Mouse (Mus musculus) spleen, adult 10 weeks (tissue): Measurements from ENCODE around the gene Slc45a1. TPM values are rescaled to one million over a fixed set of nuclear protein-coding genes. Genes with fewer than 3 reads are reported as not detected.

ENCODE experiments used
- polyA plus RNA-seq: library from polyadenylated mRNA; stranded (reverse); fragments of 350-450 nt; fragmentation: Illumina TruSeq; extraction: RNeasy Lipid Tissue Mini Kit (QIAGEN cat#74804); gene quantifications from one replicate; pipeline ENCODE4 v1.2.3, GENCODE M21; 2015; ENCODE audit warnings: low replicate concordance; ENCODE audit not compliant: insufficient read depth

The Slc45a1 gene
- polyA plus RNA-seq: not detected

DNA sequence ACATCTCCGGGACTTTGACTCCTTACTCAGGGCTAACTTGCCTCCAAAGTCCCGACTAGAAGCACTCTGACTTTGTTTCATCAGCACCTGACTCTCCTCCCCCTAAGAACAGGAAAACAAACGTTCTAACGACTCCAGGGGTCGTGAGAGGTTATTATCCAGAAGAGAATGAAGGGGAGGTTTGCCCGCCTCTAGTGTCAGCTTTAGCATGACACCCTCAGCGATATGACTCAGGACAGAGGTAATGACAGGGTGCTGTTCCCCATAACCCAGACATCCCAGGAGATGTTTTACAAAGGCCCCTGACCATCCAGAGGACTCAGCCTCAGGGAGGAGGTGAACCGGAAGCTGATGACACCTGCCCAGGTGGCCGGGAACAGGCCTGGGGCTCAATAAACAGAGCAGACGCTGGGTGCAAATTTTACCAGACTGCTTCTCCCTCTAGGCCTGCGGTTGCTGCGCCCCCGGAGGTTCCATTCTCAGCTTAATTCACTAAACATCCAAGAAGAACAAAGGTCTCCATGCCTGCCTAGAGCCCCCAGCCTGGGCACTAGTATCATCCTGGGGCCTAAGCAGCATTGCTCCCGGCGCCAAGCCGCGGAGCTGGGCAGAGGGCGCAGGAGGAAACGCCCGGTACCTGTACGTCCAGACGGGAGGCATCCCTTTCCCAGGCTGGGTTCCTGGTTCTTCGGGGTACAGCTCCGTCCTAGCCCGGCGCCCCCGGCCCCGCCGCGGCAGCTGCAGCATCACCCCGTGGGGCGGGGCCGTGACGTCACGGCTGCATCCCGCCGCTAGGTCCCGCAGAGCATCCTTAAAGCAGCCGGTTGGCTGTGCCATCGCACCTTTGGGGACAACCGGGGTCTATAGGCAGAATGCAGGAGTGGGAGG lies at the start of gene Slc45a1:
Gene Slc45a1 (minus strand): TSS at position 785 of the 888 bp plus-strand sequence.

Other genes starting within 250 kb of the Slc45a1 start
- gene Errfi1, start 201.7 kb upstream of the Slc45a1 start, polyA plus RNA-seq: 45.0 TPM